Mouse (Mus musculus): ENCODE measurements around the gene Rundc3b. TPM values are rescaled to one million over a fixed set of nuclear protein-coding genes. Genes with fewer than 3 reads are reported as not detected.

The Rundc3b gene
- 5.6 and 7.2 TPM in 2 replicates for polyA plus RNA-seq (2015; fragmentation: Nextera tagmentation; extraction: Ambion mirVana)

DNA sequence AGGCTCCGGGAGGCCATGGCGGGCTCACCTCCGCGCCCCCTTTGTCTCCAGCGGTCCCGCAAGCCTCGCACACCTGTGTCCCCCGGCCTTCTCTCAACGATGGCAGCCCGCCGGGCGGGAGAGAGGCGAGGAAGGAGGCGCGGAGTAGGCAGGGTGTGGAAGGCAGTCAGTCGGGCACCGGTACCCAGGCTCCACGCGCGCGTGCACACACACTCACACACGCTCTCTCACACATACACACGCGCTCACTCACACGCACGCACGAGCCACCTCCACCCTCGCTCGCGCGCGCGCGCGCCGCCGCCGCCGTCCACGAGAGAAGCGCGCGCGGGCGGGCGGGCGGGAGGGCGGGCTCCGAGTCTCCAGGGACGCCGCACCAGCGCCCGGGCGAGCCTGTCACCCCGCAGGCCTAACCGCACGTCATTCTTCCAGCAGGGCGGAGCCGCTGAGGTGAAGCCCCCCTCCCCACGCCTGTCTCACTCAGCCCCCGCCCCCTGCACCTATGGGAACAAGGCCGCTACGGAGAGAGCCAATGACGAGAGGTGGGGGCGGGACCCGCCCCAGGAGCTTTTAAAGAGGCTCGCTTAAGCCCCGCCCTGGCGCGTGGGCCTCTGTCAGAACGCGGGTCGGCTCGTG, at the start of gene Rundc3b:
Gene Rundc3b, minus strand, starts transcription at position 357 of the 636 bp plus-strand sequence.
- H3K4me3 ChIP-seq (replicated peaks) = peak within 1 kb of the TSS; percentile 90
- ATAC-seq = peak; percentile 98
- under 1% methylated on average over 65 of the region's 74 CpGs for WGBS
- H3K27me3 ChIP-seq (replicated peaks) = no peaks in the 10 kb centered on the region
- no peaks in the 10 kb centered on the region for H3K4me1 ChIP-seq (replicated peaks)
- H3K4me2 ChIP-seq (replicated peaks) = peak within 1 kb of the TSS; percentile 97
- peak within 1 kb of the TSS; percentile 73 for H3K9ac ChIP-seq
- H3K9me3 ChIP-seq = no peaks in the 10 kb centered on the region
- H3K27ac ChIP-seq = peak within 1 kb of the TSS; percentile 77
- H3K36me3 ChIP-seq = no peaks in the 10 kb centered on the region

DNA sequence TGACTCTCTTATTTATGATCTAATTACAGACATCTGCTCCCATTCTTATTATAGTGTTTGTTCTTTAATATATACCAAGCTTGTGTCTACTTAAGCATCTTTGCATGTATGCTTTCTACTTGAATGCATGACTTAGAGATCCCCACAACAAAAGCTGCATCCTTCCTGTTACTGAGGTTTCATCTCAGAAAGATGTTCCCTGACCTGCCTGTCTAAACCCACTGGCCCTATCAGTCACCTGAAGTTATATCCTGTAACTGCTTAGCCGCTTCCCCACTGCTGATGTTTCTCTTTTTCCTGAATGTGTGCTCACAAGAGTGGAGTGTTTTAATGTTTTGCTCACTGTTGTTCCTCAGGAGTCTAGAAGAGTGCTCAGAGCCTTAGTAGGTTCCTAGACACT, 46.9 kb upstream of the Rundc3b start:
- ATAC-seq = no peak
- no peaks in the 10 kb centered on the region for H3K36me3 ChIP-seq
- no peak overlapping the region for H3K27ac ChIP-seq
- H3K27me3 ChIP-seq (replicated peaks) = no peaks in the 10 kb centered on the region
- no peak overlapping the region for H3K9ac ChIP-seq
- WGBS = 82% methylated on average over 1 of the region's 1 CpGs
- no peak overlapping the region for H3K4me2 ChIP-seq (replicated peaks)
- H3K9me3 ChIP-seq = no peaks in the 10 kb centered on the region
- H3K4me3 ChIP-seq (replicated peaks) = no peak overlapping the region
- H3K4me1 ChIP-seq (replicated peaks) = no peaks in the 10 kb centered on the region; the same call in 1 of the 2 replicates

DNA sequence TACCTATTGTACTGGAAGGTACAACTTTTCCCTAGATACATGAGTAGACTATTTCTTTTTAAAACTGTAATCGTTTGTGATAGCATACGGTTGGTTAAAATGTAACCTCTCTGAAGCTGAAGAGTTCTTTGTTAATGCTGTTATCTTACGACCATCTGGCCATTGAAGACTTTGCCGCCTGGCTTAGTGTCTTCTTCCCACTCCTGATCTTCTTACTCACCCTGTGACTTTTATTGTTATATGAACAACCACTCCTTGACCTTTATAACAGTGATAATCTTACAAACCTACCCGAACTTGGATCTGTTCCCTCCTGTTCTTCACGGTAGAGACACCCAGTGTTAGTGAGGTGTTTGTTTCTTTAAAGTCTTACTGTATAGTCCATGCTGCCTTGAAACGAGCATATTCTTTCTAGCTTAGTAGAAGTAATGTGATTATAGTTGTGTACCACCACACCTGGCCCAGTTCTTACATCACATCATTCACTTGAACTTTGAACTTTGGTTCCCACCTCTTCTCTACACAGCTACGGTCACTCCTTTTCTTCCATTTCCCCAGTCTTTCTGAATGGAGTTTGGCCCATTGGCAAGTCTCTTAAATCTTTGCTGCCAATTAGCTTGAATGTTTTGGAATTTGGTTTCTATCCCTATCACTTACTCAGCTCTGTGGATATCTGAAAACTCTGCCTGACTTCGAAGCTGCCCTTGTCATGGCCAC, 45.2 kb upstream of the Rundc3b start:
- H3K9me3 ChIP-seq = no peaks in the 10 kb centered on the region
- H3K4me3 ChIP-seq (replicated peaks) = no peak overlapping the region
- H3K9ac ChIP-seq = no peak overlapping the region
- H3K4me1 ChIP-seq (replicated peaks) = no peaks in the 10 kb centered on the region; the same call in 1 of the 2 replicates
- peak; percentile 86 for ATAC-seq
- WGBS = 59% methylated on average over 9 of the region's 9 CpGs
- H3K36me3 ChIP-seq = no peaks in the 10 kb centered on the region
- H3K27ac ChIP-seq = peak overlapping the region; percentile 15
- no peaks in the 10 kb centered on the region for H3K27me3 ChIP-seq (replicated peaks)
- H3K4me2 ChIP-seq (replicated peaks) = no peak overlapping the region

DNA sequence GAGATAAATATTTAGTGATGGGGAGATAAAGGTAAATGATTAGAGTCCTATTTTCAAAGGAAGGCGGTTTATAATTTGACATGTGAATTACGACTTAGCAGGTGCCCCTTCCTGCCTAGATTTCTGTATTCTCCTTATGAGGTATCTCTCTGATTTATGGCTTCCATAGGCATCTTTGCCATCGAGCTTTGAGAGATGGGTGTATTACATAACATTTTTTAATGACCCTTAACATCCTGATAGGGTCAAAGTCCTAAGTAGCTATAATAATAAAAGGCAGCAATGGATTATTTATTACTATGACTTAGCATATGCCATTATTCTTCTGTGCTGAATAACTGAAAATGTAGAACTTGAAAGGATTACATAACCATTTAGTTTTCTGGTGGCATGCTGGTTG, 41.9 kb upstream of the Rundc3b start:
- Histone ChIP-seq H3K4me1 (replicated peaks) (no peaks in the 10 kb centered on the region; the same call in 1 of the 2 replicates), H3K36me3 (no peaks in the 10 kb centered on the region), H3K4me2 (replicated peaks) (no peak overlapping the region), H3K27me3 (replicated peaks) (no peaks in the 10 kb centered on the region), H3K9me3 (no peaks in the 10 kb centered on the region), H3K9ac (no peak overlapping the region), H3K4me3 (replicated peaks) (no peak overlapping the region), H3K27ac (no peak overlapping the region)
- peak; percentile 68 for ATAC-seq
- WGBS = 36% methylated on average over 3 of the region's 3 CpGs

DNA sequence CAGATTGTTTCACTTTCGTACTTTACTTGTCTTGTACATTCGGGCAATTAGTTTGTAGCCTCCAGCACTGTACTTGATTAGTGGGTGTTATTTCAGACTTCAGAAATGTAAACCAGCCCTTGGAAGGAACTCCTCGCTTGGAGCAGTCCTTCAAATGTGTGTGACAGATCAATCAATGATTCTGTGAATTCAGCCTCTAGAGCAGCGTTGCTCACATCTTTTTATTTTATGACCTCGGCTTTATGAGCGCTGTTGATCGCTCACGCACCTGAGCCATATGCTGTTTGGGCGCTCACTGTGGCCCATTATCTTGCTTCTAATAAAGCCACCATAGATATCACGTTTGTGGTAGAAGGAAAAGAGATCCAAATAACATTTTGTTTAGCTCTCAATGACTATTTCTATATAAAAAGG, 38.0 kb upstream of the Rundc3b start:
- Histone ChIP-seq H3K9ac (peak overlapping the region; percentile 48; the same call in 1 of the 2 replicates), H3K4me1 (replicated peaks) (no peaks in the 10 kb centered on the region), H3K4me3 (replicated peaks) (peak overlapping the region; percentile 56), H3K27me3 (replicated peaks) (no peaks in the 10 kb centered on the region), H3K4me2 (replicated peaks) (peak overlapping the region; percentile 90), H3K36me3 (no peaks in the 10 kb centered on the region), H3K27ac (no peak overlapping the region), H3K9me3 (no peaks in the 10 kb centered on the region)
- WGBS = 46% methylated on average over 10 of the region's 10 CpGs
- ATAC-seq = peak; percentile 22; the same call in 1 of the 2 replicates

DNA sequence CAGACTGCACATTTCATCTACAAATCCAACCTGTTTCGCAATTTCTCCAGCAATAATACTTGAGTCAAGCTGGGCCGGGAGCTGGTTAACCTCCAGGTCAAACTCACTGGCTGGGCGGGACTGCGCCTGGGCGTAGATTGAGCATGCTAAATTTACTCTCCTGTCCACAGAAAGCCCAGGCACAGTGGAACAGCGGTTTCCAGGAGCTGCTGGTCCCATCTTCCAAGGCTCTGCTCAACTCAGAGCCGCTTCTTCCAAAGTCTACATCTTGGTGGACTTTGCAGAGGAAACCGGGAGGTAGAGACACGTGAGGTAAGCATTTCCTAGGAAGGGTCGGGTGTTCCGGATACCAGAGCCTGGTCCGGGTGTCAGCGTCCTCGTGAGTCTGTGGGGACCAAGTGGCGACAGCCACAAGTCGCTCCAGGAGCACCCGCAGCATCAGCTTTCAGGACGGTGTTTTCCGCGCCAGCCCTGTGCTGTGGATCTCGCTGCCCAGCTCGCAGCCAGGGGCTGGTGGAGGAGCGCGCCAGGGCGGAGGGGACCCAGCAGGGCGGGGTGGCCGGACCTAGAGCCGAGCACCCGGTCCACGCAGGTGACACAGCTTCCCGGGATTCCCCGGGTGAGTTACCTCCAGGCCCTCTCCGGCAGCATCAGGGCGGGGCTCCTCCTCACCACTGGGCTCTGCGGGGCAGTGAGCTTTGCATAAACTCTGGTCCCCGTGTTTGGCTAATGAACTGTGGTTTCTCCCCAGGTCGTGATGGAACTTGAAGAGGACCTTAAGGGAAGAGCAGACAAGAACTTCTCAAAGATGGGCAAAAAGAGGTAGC, 37.4 kb upstream of the Rundc3b start, which contains the start of gene Abcb1a:
Gene Abcb1a, plus strand, starts transcription at position 167 of the 827 bp plus-strand sequence.
- ATAC-seq = peak; percentile 90
- Histone ChIP-seq H3K4me3 (replicated peaks) (peak within 1 kb of the TSS; percentile 56), H3K4me1 (replicated peaks) (no peaks in the 10 kb centered on the region), H3K9me3 (no peaks in the 10 kb centered on the region), H3K27ac (peak within 1 kb of the TSS; percentile 61), H3K36me3 (no peaks in the 10 kb centered on the region), H3K4me2 (replicated peaks) (peak within 1 kb of the TSS; percentile 90), H3K27me3 (replicated peaks) (no peaks in the 10 kb centered on the region), H3K9ac (peak within 1 kb of the TSS; percentile 48)
- WGBS = 4% methylated on average over 37 of the region's 37 CpGs

DNA sequence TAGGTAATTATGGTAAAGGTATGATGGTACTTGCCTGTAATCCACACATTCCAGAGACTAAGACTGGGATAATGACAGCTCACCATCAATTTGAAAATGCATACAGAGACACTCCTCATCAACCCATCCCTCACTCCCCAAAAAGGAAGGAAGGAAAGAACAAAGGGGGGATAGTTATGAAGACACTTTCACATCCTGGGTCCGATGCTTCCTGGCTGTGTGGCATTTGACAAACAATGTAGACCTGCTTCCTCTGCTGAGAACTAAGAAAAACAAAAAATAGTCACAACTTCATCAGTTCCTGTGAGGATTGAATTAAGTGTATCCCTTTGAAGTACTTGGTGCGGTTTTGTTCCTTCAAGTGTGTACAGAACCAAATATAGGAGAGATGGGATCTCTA, 29.3 kb upstream of the Rundc3b start:
- ATAC-seq = no peak

DNA sequence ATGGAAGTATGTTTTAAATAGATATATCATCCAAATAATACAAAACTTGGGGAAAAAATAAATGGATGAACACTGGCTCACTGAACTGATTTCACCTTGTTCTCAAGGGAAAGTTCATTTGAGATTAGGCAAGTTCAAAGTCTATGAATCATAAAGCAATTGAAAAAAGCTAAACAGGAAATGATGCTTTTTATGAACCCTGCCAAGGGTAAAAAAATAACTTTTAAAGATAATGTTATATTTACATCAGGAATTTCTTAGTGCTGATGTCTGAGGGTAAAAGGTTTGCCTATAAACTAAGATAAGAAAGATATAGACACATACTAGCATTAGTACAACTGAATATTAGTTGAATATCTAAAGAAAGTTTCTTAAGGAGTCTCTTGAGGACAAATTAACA, 26.0 kb upstream of the Rundc3b start:
- Histone ChIP-seq H3K4me3 (replicated peaks) (no peak overlapping the region), H3K9ac (no peak overlapping the region), H3K4me1 (replicated peaks) (no peaks in the 10 kb centered on the region), H3K27ac (no peak overlapping the region), H3K27me3 (replicated peaks) (no peaks in the 10 kb centered on the region), H3K36me3 (no peaks in the 10 kb centered on the region), H3K4me2 (replicated peaks) (no peak overlapping the region), H3K9me3 (no peaks in the 10 kb centered on the region)
- peak; percentile 84 for ATAC-seq

More for the DNA sequence above, 29.3 kb upstream of the Rundc3b start:
- Histone ChIP-seq H3K4me3 (replicated peaks) (no peak overlapping the region), H3K36me3 (no peaks in the 10 kb centered on the region), H3K9ac (no peak overlapping the region), H3K4me2 (replicated peaks) (no peak overlapping the region), H3K27ac (no peak overlapping the region), H3K9me3 (no peaks in the 10 kb centered on the region), H3K27me3 (replicated peaks) (no peaks in the 10 kb centered on the region), H3K4me1 (replicated peaks) (no peaks in the 10 kb centered on the region)
- WGBS = 90% methylated on average over 2 of the region's 2 CpGs

DNA sequence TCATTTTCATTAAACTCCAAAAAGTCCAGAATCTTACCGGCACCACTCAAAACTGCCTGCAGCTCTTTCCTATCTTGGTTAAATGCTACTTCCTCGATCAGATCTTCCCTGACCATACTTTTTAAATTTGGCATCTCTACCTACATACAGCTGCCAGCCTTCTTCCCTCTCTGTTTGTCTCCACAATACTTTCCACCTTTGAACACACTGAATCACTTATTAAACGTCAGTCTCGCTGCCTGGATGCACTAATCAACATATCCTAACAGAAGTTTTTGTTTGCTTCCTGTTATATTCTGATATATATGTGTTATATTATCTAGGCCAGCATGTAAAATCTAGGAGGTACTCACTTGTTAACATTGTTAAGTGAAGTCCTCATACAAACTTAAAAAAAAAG, 25.5 kb upstream of the Rundc3b start:
- H3K27ac ChIP-seq = no peak overlapping the region
- H3K4me2 ChIP-seq (replicated peaks) = no peak overlapping the region
- no peak overlapping the region for H3K4me3 ChIP-seq (replicated peaks)
- H3K9me3 ChIP-seq = no peaks in the 10 kb centered on the region
- no peaks in the 10 kb centered on the region for H3K27me3 ChIP-seq (replicated peaks)
- H3K9ac ChIP-seq = no peak overlapping the region
- ATAC-seq = 0 out of 2 replicates have a peak, but pooled peaks have one; percentile 25
- 78% methylated on average over 4 of the region's 4 CpGs for WGBS
- H3K36me3 ChIP-seq = no peaks in the 10 kb centered on the region
- no peaks in the 10 kb centered on the region for H3K4me1 ChIP-seq (replicated peaks)

DNA sequence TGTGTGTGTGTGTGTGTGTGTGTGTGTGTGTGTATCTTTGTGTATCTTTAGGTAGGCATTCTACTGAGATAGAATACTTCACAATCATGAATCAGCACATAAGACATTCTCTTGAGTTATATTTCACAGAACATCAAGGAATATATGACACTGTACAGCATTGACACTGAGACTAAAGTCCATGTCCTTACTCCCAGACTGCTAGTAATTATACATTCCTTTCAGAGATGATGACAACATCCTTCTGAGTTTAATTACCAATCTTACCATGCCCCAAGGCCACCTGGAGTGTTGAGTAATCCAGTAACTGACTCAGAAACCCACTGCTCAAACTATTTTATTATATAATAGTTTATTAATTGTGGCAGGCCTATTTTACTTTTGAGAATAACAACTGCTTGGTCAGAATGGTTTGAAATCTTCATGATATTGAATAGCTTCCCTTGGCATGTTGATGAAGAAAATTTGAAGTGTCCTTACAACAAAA, 11.8 kb upstream of the Rundc3b start:
- H3K9me3 ChIP-seq = no peaks in the 10 kb centered on the region
- no peaks in the 10 kb centered on the region for H3K4me1 ChIP-seq (replicated peaks)
- no peak overlapping the region for H3K9ac ChIP-seq
- no peak overlapping the region for H3K4me3 ChIP-seq (replicated peaks)
- H3K27ac ChIP-seq = no peak overlapping the region
- H3K36me3 ChIP-seq = no peaks in the 10 kb centered on the region
- no peaks in the 10 kb centered on the region for H3K27me3 ChIP-seq (replicated peaks)
- H3K4me2 ChIP-seq (replicated peaks) = no peak overlapping the region
- peak; percentile 96 for ATAC-seq

DNA sequence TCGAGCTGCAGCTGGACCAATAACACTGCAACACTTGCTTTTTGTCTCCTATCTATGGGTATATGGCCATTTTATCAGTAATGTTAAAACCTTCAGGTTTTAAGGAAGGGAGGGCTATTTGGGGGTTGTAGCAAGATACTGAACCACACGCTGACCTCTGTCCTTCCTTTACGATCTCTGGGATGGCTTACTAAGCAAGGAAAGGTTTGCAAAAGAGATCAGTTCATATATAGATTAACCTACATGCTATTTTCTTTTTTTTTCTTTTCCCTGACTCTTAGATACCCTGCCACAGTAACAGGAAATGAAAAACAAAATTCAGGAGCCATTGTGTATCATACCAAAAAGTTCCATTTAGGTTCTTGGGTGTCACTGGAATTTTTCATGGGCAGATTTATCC, 10.1 kb upstream of the Rundc3b start:
- Histone ChIP-seq H3K4me2 (replicated peaks) (no peak overlapping the region), H3K27me3 (replicated peaks) (no peaks in the 10 kb centered on the region), H3K4me3 (replicated peaks) (no peak overlapping the region), H3K9ac (no peak overlapping the region), H3K36me3 (no peaks in the 10 kb centered on the region), H3K4me1 (replicated peaks) (no peaks in the 10 kb centered on the region), H3K9me3 (no peaks in the 10 kb centered on the region), H3K27ac (no peak overlapping the region)
- 52% methylated on average over 3 of the region's 3 CpGs for WGBS
- peak; percentile 54; the same call in 1 of the 2 replicates for ATAC-seq

DNA sequence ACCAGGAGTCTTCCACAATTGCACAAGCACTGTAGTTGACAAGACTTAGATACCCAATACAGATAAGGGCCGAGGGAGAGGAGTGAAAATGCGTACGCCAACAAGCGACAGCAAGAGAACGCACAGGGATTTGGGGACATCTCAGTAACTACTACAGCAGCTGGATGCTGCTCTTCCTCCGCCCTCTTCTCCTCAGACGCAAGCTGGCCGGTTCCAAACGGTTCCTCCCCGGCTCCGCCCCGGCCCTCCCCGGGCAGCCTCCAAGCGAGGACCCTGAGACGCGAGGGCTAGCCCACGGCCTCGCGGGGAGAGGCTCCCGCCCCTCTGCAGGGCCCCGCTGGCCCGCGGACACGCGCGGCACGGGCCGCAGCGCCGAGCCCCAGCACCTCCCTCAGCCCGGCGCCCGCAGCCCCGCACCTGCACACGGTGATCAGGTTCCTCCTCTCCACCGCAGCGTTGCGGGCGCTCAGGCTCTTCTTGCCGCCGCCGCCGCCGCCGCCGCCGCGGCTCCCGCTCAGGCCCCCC, 619 bp downstream of the Rundc3b start:
- H3K9me3 ChIP-seq = no peaks in the 10 kb centered on the region
- H3K4me1 ChIP-seq (replicated peaks) = no peaks in the 10 kb centered on the region
- no peaks in the 10 kb centered on the region for H3K36me3 ChIP-seq
- 0% methylated on average over 47 of the region's 49 CpGs for WGBS
- H3K4me2 ChIP-seq (replicated peaks) = peak overlapping the region; percentile 97
- H3K27ac ChIP-seq = peak overlapping the region; percentile 77
- H3K4me3 ChIP-seq (replicated peaks) = peak overlapping the region; percentile 90
- ATAC-seq = peak; percentile 72
- no peaks in the 10 kb centered on the region for H3K27me3 ChIP-seq (replicated peaks)
- peak overlapping the region; percentile 73 for H3K9ac ChIP-seq

All from intestine, embryonic 15.5 days (tissue).